Mouse (Mus musculus) cerebellum, adult (tissue): Measurements from ENCODE around the gene Gad1.
"Not testable (repeated sequence)": the region's sequence is repeated elsewhere in the genome, so short reads cannot be mapped to it uniquely, and the experiment has no call there.

ENCODE experiments used
- ATAC-seq: cut with Nextera tagmentation; 2 replicates; pipeline ENCODE4 v1.9.2; 2017; ENCODE audit warnings: mild to moderate bottlenecking, moderate library complexity, mixed read lengths; ENCODE audit not compliant: insufficient number of reproducible peaks, low FRiP score, low TSS enrichment

The Gad1 gene

DNA sequence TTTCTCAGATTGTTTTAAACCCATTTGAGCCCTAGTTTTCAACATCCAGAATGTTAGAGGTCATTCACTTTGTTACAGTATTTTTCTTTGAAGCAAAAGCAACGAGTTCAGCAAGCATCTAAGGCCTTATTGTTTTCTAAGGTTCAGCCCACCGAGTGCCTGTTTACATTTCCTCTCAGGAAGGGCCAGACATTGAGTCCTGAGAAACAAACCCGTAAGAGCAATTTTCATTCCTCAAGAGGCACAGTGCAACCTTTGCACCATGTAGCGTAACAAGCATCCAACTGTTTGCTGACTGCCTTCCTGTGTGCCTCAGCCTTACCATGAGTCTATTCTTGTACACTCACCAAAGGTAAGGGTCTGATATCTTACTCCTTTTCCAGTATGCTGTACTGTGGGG is at the start of gene Gad1:
Gene Gad1, plus strand, starts transcription at position 301 of the 400 bp plus-strand sequence.
- ATAC-seq = no peak

DNA sequence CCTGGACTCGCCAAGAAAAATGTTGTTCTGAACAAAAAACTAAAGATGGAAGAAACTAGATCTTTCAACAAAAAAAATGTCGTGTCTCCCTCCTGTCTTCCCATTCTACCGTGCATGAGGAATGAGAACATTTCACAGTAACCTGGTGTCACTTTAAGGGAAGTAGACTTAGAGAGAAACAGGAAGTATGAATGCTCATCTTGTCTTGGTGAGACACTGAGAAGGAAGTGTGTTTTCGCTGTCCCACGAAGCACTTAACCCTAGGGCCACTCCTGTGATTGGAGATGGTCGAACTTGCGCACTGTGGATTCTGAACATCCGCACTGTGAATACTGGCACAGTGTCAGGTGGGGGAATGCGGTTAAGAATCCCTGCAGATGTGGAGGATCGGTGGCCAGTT is 49.4 kb upstream of the Gad1 start:
- no peak for ATAC-seq

DNA sequence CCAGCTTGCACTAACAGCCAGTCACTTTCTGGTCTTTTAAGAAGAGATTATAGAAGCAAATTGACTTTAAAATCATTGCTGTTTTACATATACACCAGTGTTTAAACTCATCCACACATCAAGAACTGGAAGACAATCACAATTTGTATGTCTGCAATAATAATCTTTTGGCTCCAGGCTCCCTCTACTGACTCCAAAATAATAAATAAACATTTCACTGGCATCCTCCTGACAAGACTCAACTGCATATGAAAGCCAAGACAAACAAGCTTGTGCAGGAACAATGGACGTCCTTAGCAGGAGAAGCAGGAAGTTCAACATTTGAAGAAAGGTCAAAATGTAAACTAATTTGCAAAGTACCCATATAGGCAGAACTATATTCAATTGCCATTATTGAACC is 47.6 kb upstream of the Gad1 start:
- ATAC-seq = no peak

DNA sequence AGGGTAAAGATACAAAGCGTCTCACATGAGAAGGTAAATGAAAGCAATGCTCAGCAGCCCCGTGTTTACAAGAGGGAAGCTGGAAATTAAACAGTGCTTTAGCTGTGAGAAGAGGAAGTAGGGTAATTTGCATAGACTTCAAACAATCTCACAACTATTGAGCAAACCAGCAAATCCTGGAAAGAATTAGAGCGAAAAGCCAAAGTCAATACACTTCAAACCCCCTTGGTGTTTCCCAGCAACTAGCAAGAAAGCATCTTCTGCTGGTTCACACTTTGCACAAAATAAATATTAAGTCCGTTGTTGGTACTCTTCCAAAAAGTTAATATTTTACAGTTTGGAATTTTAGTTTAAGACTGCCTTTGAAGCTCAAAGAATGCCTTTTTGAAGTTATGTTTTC is 47.0 kb upstream of the Gad1 start:
- ATAC-seq = no peak

DNA sequence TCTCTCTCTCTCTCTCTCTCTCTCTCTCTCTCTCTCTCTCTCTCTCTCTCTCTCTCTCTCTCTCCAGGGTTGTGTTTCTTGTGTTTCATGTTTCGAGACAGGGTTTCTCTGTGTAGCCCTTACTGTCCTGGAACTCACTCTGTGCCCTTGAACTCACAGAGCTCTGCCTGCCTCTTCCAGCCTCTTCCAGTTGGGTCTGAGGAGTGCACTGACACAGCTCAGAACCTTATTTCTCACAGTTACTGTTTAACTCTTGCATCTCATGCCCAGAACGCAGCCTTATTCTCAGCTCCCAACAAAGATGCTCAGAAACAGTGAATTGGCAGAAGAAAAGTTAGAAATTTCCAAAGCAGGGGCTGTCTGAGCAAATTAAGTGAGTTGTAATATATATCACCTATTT is 46.5 kb upstream of the Gad1 start:
- ATAC-seq = no peak

DNA sequence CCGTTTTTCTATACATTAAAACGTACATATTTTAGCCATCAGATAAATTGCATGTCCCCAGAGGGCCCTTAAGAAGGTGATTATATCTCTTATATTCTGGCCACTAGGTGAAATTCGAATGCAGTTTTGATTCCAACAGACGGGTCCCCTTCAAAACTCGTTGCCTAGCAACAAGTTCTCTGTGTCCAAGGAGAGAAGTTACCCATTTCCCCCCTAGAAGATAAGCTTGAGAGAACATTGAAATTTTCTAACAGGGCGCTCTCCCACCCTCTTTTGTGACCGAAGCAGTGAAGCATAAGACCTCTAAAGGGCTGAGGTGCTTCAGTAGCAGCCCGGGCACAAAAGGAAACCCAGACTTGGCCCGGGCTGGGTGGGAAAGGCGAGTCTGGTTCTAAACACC is 44.4 kb upstream of the Gad1 start, which contains the start of gene Erich2:
Gene Erich2, plus strand, starts transcription at position 324 of the 400 bp plus-strand sequence.
- no peak for ATAC-seq

DNA sequence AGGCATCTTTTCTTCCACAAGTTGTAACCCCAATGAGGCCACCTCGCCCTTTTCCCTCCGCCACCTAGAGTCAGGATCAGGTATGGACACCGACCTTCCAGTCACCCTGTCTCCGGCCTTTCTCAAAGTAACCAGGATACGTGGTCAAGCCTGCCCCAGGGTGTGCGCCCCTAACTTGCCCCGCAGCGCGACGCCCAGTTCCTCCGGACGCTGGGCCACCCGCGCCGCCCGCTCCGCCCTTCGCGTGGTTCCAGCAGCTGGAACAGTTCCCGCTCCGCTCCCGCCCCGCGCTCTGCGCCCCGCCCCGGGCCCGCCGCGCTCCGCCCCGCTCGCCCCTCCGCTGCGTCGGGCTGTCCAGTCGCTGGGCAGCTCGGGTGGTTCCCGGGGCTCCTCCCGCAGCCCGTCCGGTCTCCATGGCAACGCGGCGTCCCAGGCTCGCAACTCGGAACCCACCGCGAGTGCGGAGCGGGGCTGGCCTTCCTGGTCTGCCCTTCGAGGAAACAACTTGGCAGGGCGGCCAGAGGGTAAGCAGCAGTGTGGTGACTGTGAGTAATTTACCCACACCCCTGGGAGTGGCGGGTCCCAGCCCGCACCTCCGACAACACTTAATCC is 43.7 kb upstream of the Gad1 start:
- ATAC-seq = peak; percentile 82

DNA sequence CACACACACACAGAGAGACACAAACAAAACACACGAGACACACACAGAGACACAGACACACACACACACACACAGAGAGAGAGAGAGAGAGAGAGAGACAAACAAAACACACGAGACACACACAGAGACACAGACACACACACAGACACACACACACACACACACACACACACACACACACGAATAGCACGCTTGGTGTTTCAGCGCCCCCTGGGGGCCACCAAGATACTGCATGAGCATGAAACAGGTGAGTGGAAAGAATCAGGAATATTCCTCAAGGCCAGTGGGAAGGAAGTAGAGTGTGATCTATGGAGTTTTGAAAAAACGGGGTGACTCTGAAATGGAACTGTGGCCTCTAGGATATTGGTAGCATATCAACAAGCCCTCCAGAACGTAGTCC is 14.6 kb upstream of the Gad1 start:
- not testable (repeated sequence) for ATAC-seq

DNA sequence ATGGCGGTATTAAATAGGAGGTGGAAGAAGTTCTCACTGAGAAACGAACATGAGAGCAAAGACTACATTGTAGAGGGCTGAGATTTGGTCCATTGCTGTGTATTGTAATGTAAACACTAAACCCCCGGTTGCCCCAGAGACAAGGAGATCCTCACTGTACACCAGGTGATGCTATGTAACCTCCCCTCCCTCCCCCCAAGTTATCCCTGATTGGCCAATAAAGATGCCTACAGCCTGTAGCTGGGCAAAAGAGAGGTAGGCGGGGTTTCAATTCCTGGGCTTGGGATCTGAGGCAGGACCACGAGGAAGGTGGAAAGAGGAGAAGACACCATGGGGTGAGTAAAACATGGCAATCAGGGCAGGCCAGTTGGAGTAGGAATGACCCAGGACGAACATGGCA is 2.2 kb upstream of the Gad1 start:
- ATAC-seq = no peak

DNA sequence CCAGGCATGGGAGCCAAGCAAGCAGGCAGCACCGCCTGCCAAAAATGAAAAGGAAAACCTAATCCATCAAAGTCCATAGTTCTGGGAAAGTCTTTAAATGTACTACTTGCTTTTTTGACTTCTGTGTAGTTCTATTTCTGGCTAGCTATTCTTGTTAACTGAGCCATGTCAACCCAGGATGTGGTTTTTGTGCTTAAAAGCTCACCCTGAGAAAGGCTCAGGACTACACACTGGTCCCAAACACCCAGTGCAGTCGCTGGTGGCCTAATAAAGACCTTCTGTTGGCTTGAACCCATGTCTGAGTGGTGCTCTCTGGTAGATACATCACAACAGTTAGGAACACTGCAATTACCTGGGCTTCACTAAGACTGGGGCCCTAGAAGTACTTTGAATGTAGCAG is 1.4 kb upstream of the Gad1 start:
- no peak for ATAC-seq

DNA sequence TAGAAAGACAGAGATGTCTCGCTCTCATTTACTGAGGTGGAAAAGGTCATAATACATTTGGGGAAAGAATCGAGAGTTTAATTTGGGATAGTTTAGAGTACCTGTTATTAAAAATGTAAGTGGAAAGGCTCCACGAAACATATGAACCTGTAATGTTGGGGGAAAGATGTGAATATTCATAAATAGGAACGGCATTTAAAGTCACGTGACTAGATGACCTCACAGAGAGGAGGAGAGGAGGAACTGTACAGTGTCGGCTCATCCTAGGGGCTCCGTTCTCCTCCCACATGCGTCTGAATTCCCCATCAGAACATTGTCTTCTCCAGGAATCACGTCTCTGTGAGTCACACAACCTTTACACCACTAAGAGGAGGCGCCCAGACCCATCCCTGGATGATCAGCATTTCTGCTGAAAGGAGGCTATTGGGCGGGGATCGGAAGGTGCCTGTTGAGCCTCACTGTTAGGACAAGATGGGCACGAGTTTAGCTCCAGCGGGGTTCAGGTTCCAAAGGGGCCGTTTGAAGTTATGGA is 739 bp upstream of the Gad1 start:
- ATAC-seq = no peak

DNA sequence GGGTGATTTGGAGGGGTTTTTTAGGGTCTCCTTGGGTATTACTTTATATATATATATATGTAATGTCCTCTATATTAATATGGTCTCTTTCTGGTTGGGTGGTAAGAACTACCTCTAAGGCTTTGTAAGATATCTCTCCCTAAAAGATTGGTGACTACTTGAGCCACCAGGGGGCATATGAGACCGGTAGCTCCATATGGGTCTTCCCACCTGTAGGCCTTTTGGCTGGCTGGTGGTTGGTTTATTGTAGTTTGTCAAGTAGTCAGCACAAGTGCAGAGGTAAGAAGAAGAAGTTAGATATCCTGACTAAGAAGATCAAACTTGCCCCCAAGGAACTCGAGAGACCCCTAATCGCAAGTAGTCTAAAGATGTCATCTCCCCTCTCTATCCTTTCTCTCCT is 954 bp downstream of the Gad1 start:
- no peak for ATAC-seq

DNA sequence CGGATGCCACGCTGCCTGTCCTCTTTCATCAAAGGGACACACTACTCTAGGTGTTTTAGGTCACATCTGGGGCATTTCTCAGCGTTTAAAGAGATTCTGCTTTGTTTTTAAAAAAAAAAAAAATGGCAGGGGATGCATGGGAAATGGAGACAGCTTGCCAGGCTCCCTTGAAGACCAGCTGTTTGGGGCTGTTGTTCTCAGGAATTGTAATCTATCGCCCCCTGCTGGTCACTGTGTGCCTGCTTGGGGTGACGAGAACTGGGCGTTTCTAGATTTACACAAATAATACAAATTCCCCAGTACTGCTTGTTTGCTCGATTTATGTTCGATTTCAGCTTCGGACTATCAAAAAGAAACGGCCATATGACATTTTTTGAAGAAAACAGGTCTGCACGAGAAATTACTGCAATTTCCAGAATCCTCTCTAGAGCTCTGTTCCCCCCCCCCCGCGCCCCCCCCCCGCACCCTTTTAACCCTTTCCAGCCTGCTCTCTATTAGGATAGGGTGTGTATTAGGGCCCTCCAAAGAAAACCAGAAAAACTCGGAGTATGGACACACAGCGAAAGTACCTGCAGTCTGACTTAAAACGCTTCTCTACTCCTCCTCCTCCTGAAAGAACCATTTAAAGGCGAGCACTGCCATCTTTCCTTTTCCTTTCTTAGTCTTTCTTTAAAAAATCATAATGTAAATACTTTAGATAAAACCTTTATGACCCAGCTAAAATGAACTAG is 5.4 kb downstream of the Gad1 start:
- no peak for ATAC-seq

DNA sequence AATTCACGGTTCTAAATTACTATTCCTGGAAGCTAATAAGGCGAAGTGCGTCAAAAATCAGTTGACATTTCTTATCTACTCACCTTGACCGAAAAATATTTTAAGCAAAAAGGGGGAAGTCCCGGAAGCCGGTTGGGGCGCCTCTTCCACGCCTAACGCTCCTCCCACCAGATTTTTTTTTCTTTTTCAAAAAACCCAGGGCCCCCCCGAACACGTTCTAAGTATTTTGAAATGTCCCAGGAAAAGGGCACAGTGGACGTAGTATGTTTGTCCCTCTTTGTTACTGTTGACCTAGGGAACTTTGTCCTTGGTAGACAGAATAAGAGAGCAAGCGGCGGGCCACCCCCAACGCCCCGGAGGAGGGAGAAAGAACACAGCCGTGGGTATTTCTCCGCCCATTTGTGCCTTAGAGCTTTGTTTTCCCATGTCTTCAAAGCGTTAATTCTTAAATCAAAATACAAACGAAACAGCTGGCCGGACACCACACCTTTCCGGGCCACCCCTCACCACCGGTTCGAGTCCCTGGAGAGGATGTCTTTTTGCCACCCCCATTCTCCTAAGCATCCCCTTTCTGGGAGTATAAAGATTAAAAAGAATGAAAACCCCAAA is 6.1 kb downstream of the Gad1 start:
- no peak for ATAC-seq

DNA sequence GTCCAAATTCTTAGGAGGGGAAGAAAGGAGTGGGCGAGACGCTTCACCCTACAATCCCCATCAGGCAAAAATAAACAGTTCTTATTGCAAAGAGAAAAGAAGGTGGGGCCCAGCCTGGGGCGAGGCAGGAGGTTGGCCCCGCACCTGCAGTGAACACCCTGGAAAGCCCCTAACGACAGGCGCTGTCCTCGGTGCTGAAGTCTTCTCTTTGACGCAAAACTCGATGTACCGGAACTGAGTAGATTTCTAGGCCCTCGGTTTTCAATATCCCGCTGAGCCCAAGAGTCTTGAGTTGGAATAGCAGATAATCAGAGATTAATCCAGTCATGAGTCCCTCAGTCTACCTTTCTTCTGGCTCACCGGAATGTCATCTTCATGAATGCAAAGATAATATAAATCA is 6.6 kb downstream of the Gad1 start:
- no peak for ATAC-seq

DNA sequence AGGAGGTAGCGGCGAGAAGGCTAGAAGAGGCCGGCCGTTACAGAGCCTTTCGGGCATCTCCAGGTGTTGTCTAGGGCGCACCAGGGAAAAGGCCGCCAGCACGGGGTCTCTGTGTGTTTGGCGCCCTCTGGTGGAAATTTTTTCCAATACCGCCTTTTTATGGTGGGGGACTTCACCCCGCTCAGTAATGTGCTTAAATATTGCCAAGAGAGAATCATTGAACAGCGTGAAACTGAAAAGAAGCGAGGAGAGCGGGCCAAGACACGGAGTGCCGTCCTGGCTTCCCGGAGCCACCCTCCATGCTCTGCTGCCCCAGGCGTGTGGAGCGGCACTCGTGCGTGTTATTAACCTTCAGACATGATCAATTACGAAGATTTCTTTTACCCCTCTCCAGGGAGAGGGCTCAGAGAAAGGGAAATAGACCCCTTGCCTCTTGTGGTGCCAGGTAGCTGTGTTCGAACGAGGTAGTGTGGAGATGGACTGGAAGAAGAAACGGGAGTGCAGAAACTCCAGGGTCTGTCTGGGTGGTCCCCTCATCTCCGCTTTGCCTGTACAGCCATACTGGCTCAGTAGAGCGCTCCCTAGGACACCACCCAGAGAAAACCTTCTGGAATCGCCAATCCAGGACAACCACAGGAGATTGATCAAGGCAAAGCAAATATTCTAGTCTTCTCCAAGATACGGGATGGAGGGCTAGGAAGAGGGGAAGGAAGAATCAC is 8.4 kb downstream of the Gad1 start:
- no peak for ATAC-seq

DNA sequence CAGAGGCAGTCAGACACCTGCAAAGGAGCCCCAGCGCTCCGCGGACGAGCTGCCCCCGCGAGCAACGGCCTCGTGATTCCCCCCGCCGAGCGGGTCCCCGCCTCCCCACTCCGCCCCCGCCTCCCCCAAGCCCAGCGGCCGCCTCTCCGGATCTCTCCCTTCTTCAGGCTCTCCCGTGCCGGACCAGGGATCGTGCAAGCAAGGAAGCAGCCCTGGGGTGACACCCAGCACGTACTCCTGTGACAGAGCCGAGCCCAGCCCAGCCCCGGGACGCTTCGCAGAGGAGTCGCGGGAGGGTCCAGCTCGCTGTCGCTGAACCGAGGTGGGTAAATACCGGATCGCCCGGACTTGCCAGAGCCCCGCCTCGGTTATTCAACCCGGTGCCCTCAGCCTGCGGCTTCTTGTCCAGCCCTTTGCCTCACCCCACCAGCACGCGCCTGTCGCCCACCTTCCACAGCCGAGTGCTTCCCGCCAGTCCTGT is 9.2 kb downstream of the Gad1 start:
- no peak for ATAC-seq

DNA sequence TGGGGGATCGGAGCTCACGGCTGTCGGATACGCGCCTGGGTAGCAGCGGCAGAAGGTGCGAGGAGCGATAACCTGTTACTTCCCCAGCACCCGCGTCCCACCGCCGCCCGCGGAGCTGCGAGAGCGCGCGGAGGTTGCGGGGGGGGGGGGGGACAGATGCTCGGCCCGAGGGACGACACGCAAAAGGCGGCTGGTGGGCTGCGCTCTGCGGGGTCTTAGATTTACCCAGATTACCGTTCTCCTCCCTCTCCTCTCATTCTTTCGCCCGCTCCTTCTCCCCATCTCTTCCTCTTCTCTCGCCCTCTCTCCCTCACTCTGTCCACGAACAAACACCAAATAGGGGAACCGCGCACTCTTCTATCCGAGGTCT is 9.7 kb downstream of the Gad1 start:
- ATAC-seq = no peak

DNA sequence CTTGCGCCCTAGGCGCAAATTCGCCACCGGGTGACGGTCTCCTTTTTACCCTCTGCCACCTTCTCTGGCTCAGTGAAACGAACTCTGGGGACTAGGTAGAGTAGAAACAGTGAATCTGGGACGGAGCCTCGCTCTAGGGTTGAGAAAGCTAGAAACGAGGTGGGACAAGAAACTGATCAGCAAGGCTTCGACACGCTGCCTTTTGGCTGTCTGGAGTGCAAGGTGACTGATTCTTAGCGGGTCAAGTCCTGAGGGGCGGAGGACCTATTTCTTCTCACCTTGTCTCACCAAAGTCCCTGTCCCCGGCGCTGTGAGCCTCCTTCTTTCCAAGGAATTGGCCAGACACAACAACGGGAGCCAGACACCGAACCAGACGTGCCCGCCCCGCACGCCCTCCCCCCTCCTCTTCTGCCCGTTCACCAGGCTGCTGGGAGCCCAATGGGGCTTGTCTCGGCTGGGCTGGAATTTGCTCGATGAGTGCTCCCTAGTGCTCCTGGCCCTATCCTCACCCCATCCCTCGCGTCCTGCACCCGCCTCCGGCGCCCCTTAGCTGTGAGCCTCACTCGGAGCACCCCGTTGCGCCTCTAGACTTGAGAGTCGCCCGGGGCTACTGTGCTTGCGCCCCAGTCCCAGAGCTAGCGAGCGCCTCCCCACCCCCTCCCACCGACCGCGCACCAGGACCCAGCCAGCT is 10.3 kb downstream of the Gad1 start:
- no peak for ATAC-seq
